Mouse (Mus musculus) embryonic fibroblast, embryonic 13.5 days (primary cell): ENCODE measurements around the gene Cpxm1. TPM values are rescaled to one million over a fixed set of nuclear protein-coding genes. Genes with fewer than 3 reads are reported as not detected.
"Not testable (repeated sequence)": the region's sequence is repeated elsewhere in the genome, so short reads cannot be mapped to it uniquely, and the experiment has no call there.

ENCODE experiments used
- H3K27ac ChIP-seq: 2 replicates; pipeline ENCODE4 v1.5.1; 2012; ENCODE audit warnings: low read length, control low read depth, inconsistent platforms; ENCODE audit not compliant: insufficient read depth
- H3K4me1 ChIP-seq: 2 replicates; pipeline ENCODE4 v1.6.1; 2011; ENCODE audit warnings: low read length; ENCODE audit not compliant: control insufficient read depth, insufficient read depth
- H3K4me3 ChIP-seq: 2 replicates; pipeline ENCODE4 v1.5.1; 2011; ENCODE audit warnings: mild to moderate bottlenecking, control low read depth, low read length; ENCODE audit not compliant: insufficient read depth
- CTCF ChIP-seq: IDR thresholded peaks from 2 replicates; pipeline ENCODE4 v1.5.1; 2011; ENCODE audit warnings: mild to moderate bottlenecking, control low read depth, low read length, moderate library complexity, borderline replicate concordance; ENCODE audit not compliant: insufficient read depth
- POLR2A ChIP-seq: IDR thresholded peaks from 2 replicates; pipeline ENCODE4 v1.6.1; 2011; ENCODE audit warnings: low read depth, mild to moderate bottlenecking, control low read depth, low read length, moderate library complexity
- polyA plus RNA-seq: library from polyadenylated mRNA; stranded (reverse); fragments of >200 nt; gene quantifications from 2 replicates; pipeline ENCODE4 v1.2.4, GENCODE M21; 2011; ENCODE audit warnings: low read depth; ENCODE audit not compliant: missing spikeins, insufficient read length

The Cpxm1 gene
- polyA plus RNA-seq, 1 experiment = 54.4 TPM

GRCm38 (mm10) chr2:130383205-130383604, 14.2 kb downstream of the Cpxm1 start:
- Histone ChIP-seq H3K27ac (no peak overlapping the region), H3K4me3 (no peak overlapping the region), H3K4me1 (no peaks in the 10 kb centered on the region)
- TF ChIP-seq POLR2A (no peak), CTCF (no peak)

- TF ChIP-seq CTCF (no peak), POLR2A (no peak)
- Histone ChIP-seq H3K4me1 (no peaks in the 10 kb centered on the region), H3K27ac (no peak overlapping the region), H3K4me3 (no peak overlapping the region)
Observed at GRCm38 (mm10) chr2:130374951-130375350, 22.4 kb downstream of the Cpxm1 start.

- H3K4me1 ChIP-seq, H3K4me3 ChIP-seq, H3K27ac ChIP-seq: not testable (repeated sequence)
Observed at GRCm38 (mm10) chr2:130373026-130373425, 24.3 kb downstream of the Cpxm1 start.

- TF ChIP-seq CTCF (no peak), POLR2A (no peak)
- no peaks in the 10 kb centered on the region for H3K4me1 ChIP-seq
- H3K4me3 ChIP-seq = no peak overlapping the region
- H3K27ac ChIP-seq = no peak overlapping the region
Observed at GRCm38 (mm10) chr2:130367386-130367785, 30.0 kb downstream of the Cpxm1 start.

- no peak for TF ChIP-seq POLR2A
- TF ChIP-seq CTCF = no peak
- Histone ChIP-seq H3K4me1 (no peaks in the 10 kb centered on the region), H3K4me3 (no peak overlapping the region), H3K27ac (no peak overlapping the region)
Observed at GRCm38 (mm10) chr2:130365211-130366094, 31.9 kb downstream of the Cpxm1 start.

- Histone ChIP-seq H3K27ac (no peak overlapping the region), H3K4me1 (no peaks in the 10 kb centered on the region), H3K4me3 (no peak overlapping the region)
- TF ChIP-seq CTCF = 0 out of 2 replicates have a peak, but pooled peaks have one; percentile 26
- TF ChIP-seq POLR2A = no peak
Observed at GRCm38 (mm10) chr2:130362511-130363026, 34.8 kb downstream of the Cpxm1 start.

DNA sequence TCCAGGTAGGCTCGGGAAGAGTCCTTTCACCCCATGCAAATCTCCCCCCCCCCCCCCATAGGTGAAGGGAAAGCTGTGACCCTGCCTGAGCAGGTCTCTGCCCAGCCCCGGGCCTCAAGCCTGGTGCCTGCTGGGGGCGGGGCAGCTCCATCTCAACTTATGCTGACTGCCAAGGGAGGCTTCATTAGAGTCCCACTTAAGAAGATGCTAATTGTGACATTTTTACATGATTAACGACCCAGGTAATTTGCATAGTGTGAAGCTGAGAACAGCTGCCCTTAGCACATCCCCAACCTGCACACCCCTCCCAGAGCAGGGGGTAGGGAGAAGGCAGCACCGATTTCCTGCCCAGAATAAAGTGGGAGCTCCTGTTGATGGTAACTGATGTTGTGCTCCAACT, 38.5 kb downstream of the Cpxm1 start:
- Histone ChIP-seq H3K4me1 (no peaks in the 10 kb centered on the region), H3K4me3 (no peak overlapping the region), H3K27ac (no peak overlapping the region)
- TF ChIP-seq CTCF (no peak), POLR2A (no peak)

GRCm38 (mm10) chr2:130357551-130357950, 39.8 kb downstream of the Cpxm1 start:
- Histone ChIP-seq H3K4me3 (no peak overlapping the region), H3K4me1 (no peaks in the 10 kb centered on the region), H3K27ac (no peak overlapping the region)
- no peak for TF ChIP-seq POLR2A
- TF ChIP-seq CTCF = no peak

GRCm38 (mm10) chr2:130353889-130354288, 43.5 kb downstream of the Cpxm1 start:
- Histone ChIP-seq H3K4me3 (no peak overlapping the region), H3K4me1 (no peaks in the 10 kb centered on the region), H3K27ac (no peak overlapping the region)
- no peak for TF ChIP-seq CTCF

- H3K4me1 ChIP-seq = no peaks in the 10 kb centered on the region
- H3K4me3 ChIP-seq = no peak overlapping the region
- H3K27ac ChIP-seq = no peak overlapping the region
- TF ChIP-seq CTCF (no peak), POLR2A (no peak)
Observed at GRCm38 (mm10) chr2:130353411-130353810, 44.0 kb downstream of the Cpxm1 start.
